Mouse (Mus musculus) spleen, adult 2 months (tissue): Measurements from ENCODE around the gene Marcksl1. TPM values are rescaled to one million over a fixed set of nuclear protein-coding genes. Genes with fewer than 3 reads are reported as not detected.

Experiments used
- DNase-seq, 2 experiments: peaks; one replicate each; pipeline versions ENCODE4 v3.0.0 to v3.0.0-alpha.2; 2012 to 2021; ENCODE audit warnings: low spot score in 2 of 2, low read depth in 1 of 2
- H3K27ac ChIP-seq: fragments of 200-500 bp; 2 replicates; pipeline ENCODE4 v1.5.1; 2012; ENCODE audit warnings: low read length, inconsistent platforms; ENCODE audit not compliant: insufficient read depth
- H3K27me3 ChIP-seq: fragments of 200-500 bp; 2 replicates; pipeline ENCODE4 v1.6.1; 2012; ENCODE audit warnings: mild to moderate bottlenecking, moderate library complexity, low read length, inconsistent platforms; ENCODE audit not compliant: control insufficient read depth, insufficient read depth
- H3K36me3 ChIP-seq: fragments of 200-500 bp; 2 replicates; pipeline ENCODE4 v1.6.1; 2012; ENCODE audit warnings: mild to moderate bottlenecking, low read length, inconsistent platforms; ENCODE audit not compliant: control insufficient read depth, insufficient read depth
- H3K4me1 ChIP-seq: fragments of 200-500 bp; 2 replicates; pipeline ENCODE4 v1.6.1; 2011; ENCODE audit warnings: inconsistent platforms; ENCODE audit not compliant: control insufficient read depth, insufficient read depth, insufficient read length
- H3K4me3 ChIP-seq: fragments of 200-500 bp; 2 replicates; pipeline ENCODE4 v1.5.1; 2011; ENCODE audit warnings: mild to moderate bottlenecking, inconsistent platforms; ENCODE audit not compliant: insufficient read depth, insufficient read length; ENCODE audit errors: extremely low read depth
- CTCF ChIP-seq: fragments of 200-500 bp; IDR thresholded peaks from 2 replicates; pipeline ENCODE4 v1.5.1; 2011; ENCODE audit warnings: mild to moderate bottlenecking, inconsistent platforms; ENCODE audit not compliant: insufficient read depth, insufficient read length, insufficient replicate concordance; ENCODE audit errors: extremely low read depth
- POLR2A ChIP-seq: fragments of 200-500 bp; IDR thresholded peaks from 2 replicates; pipeline ENCODE4 v1.6.1; 2011; ENCODE audit warnings: low read depth, low read length, inconsistent platforms
- whole genome bisulfite sequencing: fragments of 180-500 bp; shearing (Covaris S2); methylation state at CpG from one replicate; pipeline ENCODE4 v1.1.7; 2018; 5-methylcytosine and 5-hydroxymethylcytosine counted together
- polyA plus RNA-seq: library from polyadenylated mRNA; depleted of rRNA; stranded (reverse); fragments of >200 nt; gene quantifications from 2 replicates; pipeline ENCODE4 v1.2.3, GENCODE M21; 2012; rRNA removed

The Marcksl1 gene
- polyA plus RNA-seq, 1 experiment = 44.0 TPM

- Histone ChIP-seq H3K27ac (peak overlapping the region; percentile 60), H3K4me1 (peaks cover 24% of the 10 kb centered on the region; the same call in 1 of the 2 replicates), H3K4me3 (no peak overlapping the region), H3K27me3 (no peaks in the 10 kb centered on the region), H3K36me3 (no peaks in the 10 kb centered on the region)
- WGBS = 79% methylated on average over 9 of the region's 9 CpGs
- no peak for DNase-seq
- TF ChIP-seq CTCF = no peak
- no peak for TF ChIP-seq POLR2A
These were observed 44.0 kb downstream of the Marcksl1 start for GRCm38 (mm10) chr4:129557256-129557808.

GRCm38 (mm10) chr4:129558321-129558955 lies 45.1 kb downstream of the Marcksl1 start:
- Histone ChIP-seq H3K27ac (peak overlapping the region; percentile 90), H3K36me3 (no peaks in the 10 kb centered on the region), H3K27me3 (no peaks in the 10 kb centered on the region), H3K4me3 (peak overlapping the region; percentile 25; the same call in 1 of the 2 replicates), H3K4me1 (peaks cover 24% of the 10 kb centered on the region; the same call in 1 of the 2 replicates)
- DNase-seq = peak; percentile 49 to 66
- TF ChIP-seq CTCF (no peak), POLR2A (no peak)
- 21% methylated on average over 12 of the region's 12 CpGs for WGBS

- peaks cover 18% of the 10 kb centered on the region; the same call in 1 of the 2 replicates for H3K4me1 ChIP-seq
- no peak overlapping the region for H3K27ac ChIP-seq
- H3K36me3 ChIP-seq = no peaks in the 10 kb centered on the region
- WGBS = 79% methylated on average over 5 of the region's 5 CpGs
- no peak for DNase-seq
- no peaks in the 10 kb centered on the region for H3K27me3 ChIP-seq
- TF ChIP-seq CTCF (no peak), POLR2A (no peak)
- H3K4me3 ChIP-seq = no peak overlapping the region
These were observed 47.8 kb downstream of the Marcksl1 start for GRCm38 (mm10) chr4:129561184-129561583.

GRCm38 (mm10) chr4:129563718-129564117 lies 50.3 kb downstream of the Marcksl1 start:
- WGBS = 92% methylated on average over 8 of the region's 8 CpGs
- H3K4me1 ChIP-seq = no peaks in the 10 kb centered on the region; the same call in 1 of the 2 replicates

GRCm38 (mm10) chr4:129565139-129565538 lies 51.8 kb downstream of the Marcksl1 start:
- Histone ChIP-seq H3K4me3 (no peak overlapping the region), H3K4me1 (no peaks in the 10 kb centered on the region; the same call in 1 of the 2 replicates), H3K27me3 (no peaks in the 10 kb centered on the region), H3K27ac (no peak overlapping the region), H3K36me3 (no peaks in the 10 kb centered on the region)
- no peak for DNase-seq
- TF ChIP-seq CTCF (no peak), POLR2A (no peak)
- 72% methylated on average over 6 of the region's 6 CpGs for WGBS

More at GRCm38 (mm10) chr4:129563718-129564117, 50.3 kb downstream of the Marcksl1 start:
- no peak overlapping the region for H3K4me3 ChIP-seq
- TF ChIP-seq POLR2A = no peak
- TF ChIP-seq CTCF = no peak
- no peaks in the 10 kb centered on the region for H3K27me3 ChIP-seq
- no peak for DNase-seq
- H3K27ac ChIP-seq = no peak overlapping the region
- H3K36me3 ChIP-seq = no peaks in the 10 kb centered on the region

Other genes starting within 250 kb of the Marcksl1 start
- gene Sync, start 226.0 kb upstream of the Marcksl1 start, polyA plus RNA-seq = 0.63 and 1.00 TPM in 2 replicates
- 16.3 and 16.6 TPM in 2 replicates for gene Rbbp4, start 178.2 kb upstream of the Marcksl1 start, polyA plus RNA-seq
- 8.2 and 9.2 TPM in 2 replicates for gene Zbtb8os, start 177.9 kb upstream of the Marcksl1 start, polyA plus RNA-seq
- gene Zbtb8a, start 135.5 kb upstream of the Marcksl1 start, polyA plus RNA-seq = 2.1 and 3.5 TPM in 2 replicates
- gene Zbtb8b, start 72.7 kb upstream of the Marcksl1 start, polyA plus RNA-seq = 0.02 TPM in 1 of 2 replicates, not detected in the other
- 20.3 and 31.5 TPM in 2 replicates for gene Bsdc1, start 52.0 kb upstream of the Marcksl1 start, polyA plus RNA-seq
- 0.11 TPM in 1 of 2 replicates, not detected in the other for gene Tssk3, start 22.6 kb upstream of the Marcksl1 start, polyA plus RNA-seq
- 0.20 and 0.70 TPM in 2 replicates for gene Fam229a, start 22.4 kb upstream of the Marcksl1 start, polyA plus RNA-seq
- 55.1 and 69.0 TPM in 2 replicates for gene Hdac1, start 29.1 kb downstream of the Marcksl1 start, polyA plus RNA-seq
- gene Lck, start 60.1 kb downstream of the Marcksl1 start, polyA plus RNA-seq = 109 and 117 TPM in 2 replicates
- gene Fam167b, start 65.0 kb downstream of the Marcksl1 start, polyA plus RNA-seq = 10.9 and 17.2 TPM in 2 replicates
- gene Eif3i, start 87.1 kb downstream of the Marcksl1 start, polyA plus RNA-seq = 185 and 203 TPM in 2 replicates
- gene Tmem234, start 87.1 kb downstream of the Marcksl1 start, polyA plus RNA-seq = 119 and 129 TPM in 2 replicates
- gene Dcdc2b, start 100.7 kb downstream of the Marcksl1 start, polyA plus RNA-seq = 1.4 and 2.8 TPM in 2 replicates
- 28.3 and 31.3 TPM in 2 replicates for gene Iqcc, start 105.5 kb downstream of the Marcksl1 start, polyA plus RNA-seq
- 16.3 and 19.7 TPM in 2 replicates for gene Ccdc28b, start 110.4 kb downstream of the Marcksl1 start, polyA plus RNA-seq
- gene Txlna, start 127.5 kb downstream of the Marcksl1 start, polyA plus RNA-seq = 20.1 and 25.1 TPM in 2 replicates
- gene Kpna6, start 159.2 kb downstream of the Marcksl1 start, polyA plus RNA-seq = 11.9 and 13.2 TPM in 2 replicates
- 28.4 and 33.9 TPM in 2 replicates for gene Tmem39b, start 183.3 kb downstream of the Marcksl1 start, polyA plus RNA-seq
- 40.9 and 61.5 TPM in 2 replicates for gene Khdrbs1, start 228.7 kb downstream of the Marcksl1 start, polyA plus RNA-seq